Mouse (Mus musculus) erythroblast, embryonic 14.5 days (primary cell): Measurements from ENCODE around the gene Phospho1.

ENCODE experiments used
- GATA1 ChIP-seq: IDR thresholded peaks from 2 replicates; pipeline ENCODE4 v1.6.1; 2012; ENCODE audit warnings: low read length, inconsistent platforms, mixed read lengths
- TAL1 ChIP-seq: IDR thresholded peaks from 3 replicates; pipeline ENCODE4 v1.6.1; 2012; ENCODE audit warnings: low read length, inconsistent platforms, mixed read lengths

- TF ChIP-seq TAL1 = no peak
- TF ChIP-seq GATA1 = no peak
Observed at GRCm38 (mm10) chr11:95835832-95836231, 11.5 kb downstream of the Phospho1 start.
